Mouse (Mus musculus) stomach, embryonic 16.5 days (tissue): ENCODE data around the gene Wdr82. TPM values are rescaled to one million over a fixed set of nuclear protein-coding genes. Genes with fewer than 3 reads are reported as not detected.

ENCODE experiments used
- ATAC-seq: fragments of 200-750 bp; cut with Nextera tagmentation; 2 replicates; pipeline ENCODE4 v1.8.0; 2017; ENCODE audit warnings: moderate number of reproducible peaks, moderate TSS enrichment; ENCODE audit not compliant: insufficient read depth, low FRiP score
- H3K27ac ChIP-seq: fragments of 300-500 bp; sonication (generic); 2 replicates; pipeline ENCODE4 v1.5.1; 2014; ENCODE audit warnings: low read length
- H3K27me3 ChIP-seq: fragments of 300-500 bp; sonication (generic); 2 replicates; pipeline ENCODE4 v1.6.1; 2014; ENCODE audit warnings: low read length, control low read depth, mixed read lengths; ENCODE audit not compliant: control insufficient read depth, insufficient read depth
- H3K36me3 ChIP-seq: fragments of 300-500 bp; sonication (generic); 2 replicates; pipeline ENCODE4 v1.6.1; 2014; ENCODE audit warnings: low read length; ENCODE audit not compliant: control insufficient read depth, insufficient read depth
- H3K4me1 ChIP-seq: fragments of 300-500 bp; sonication (generic); 2 replicates; pipeline ENCODE4 v1.6.1; 2014; ENCODE audit warnings: low read length, control low read depth, mixed read lengths; ENCODE audit not compliant: control insufficient read depth, insufficient read depth
- H3K4me2 ChIP-seq: fragments of 300-500 bp; sonication (generic); 2 replicates; pipeline ENCODE4 v1.6.1; 2014; ENCODE audit warnings: low read depth, low read length, mixed read lengths
- H3K4me3 ChIP-seq: fragments of 300-500 bp; sonication (generic); replicated peaks from 2 replicates; pipeline ENCODE4 v1.5.1; 2014; ENCODE audit warnings: mild to moderate bottlenecking, low read length
- H3K9ac ChIP-seq: fragments of 300-500 bp; sonication (generic); 2 replicates; pipeline ENCODE4 v1.6.1; 2014; ENCODE audit warnings: low read length
- H3K9me3 ChIP-seq: fragments of 300-500 bp; sonication (generic); replicated peaks from 2 replicates; pipeline ENCODE4 v1.6.1; 2016; ENCODE audit warnings: low read length, control low read depth; ENCODE audit not compliant: control insufficient read depth
- WGBS: fragments of 180-500 bp; shearing (Covaris S2); extraction: QIAGEN DNeasy Blood & Tissue Kit; methylation state at CpG from one replicate; pipeline ENCODE4 v1.1.7; 2014; 5-methylcytosine and 5-hydroxymethylcytosine counted together
- polyA plus RNA-seq: library from polyadenylated mRNA; unstranded; fragments of >200 nt; fragmentation: Nextera tagmentation; extraction: Ambion mirVana; gene quantifications from 2 replicates; pipeline ENCODE4 v1.2.1, GENCODE M21; 2015

Wdr82 gene
- polyA plus RNA-seq, 1 experiment from 2014 or later: 16.1 TPM

DNA sequence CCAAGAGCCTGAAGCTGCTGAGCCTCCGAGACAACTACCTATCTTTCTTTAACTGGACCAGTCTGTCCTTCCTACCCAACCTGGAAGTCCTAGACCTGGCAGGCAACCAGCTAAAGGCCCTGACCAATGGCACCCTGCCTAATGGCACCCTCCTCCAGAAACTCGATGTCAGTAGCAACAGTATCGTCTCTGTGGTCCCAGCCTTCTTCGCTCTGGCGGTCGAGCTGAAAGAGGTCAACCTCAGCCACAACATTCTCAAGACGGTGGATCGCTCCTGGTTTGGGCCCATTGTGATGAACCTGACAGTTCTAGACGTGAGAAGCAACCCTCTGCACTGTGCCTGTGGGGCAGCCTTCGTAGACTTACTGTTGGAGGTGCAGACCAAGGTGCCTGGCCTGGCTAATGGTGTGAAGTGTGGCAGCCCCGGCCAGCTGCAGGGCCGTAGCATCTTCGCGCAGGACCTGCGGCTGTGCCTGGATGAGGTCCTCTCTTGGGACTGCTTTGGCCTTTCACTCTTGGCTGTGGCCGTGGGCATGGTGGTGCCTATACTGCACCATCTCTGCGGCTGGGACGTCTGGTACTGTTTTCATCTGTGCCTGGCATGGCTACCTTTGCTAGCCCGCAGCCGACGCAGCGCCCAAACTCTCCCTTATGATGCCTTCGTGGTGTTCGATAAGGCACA, 54.9 kb downstream of the Wdr82 start:
- no peaks in the 10 kb centered on the region for H3K9me3 ChIP-seq
- H3K4me3 ChIP-seq: peak overlapping the region; percentile 30
- 61% methylated on average over 24 of the region's 24 CpGs for WGBS
- peaks cover 14% of the 10 kb centered on the region; the same call in 1 of the 2 replicates for H3K4me1 ChIP-seq
- no peaks in the 10 kb centered on the region for H3K36me3 ChIP-seq
- peak overlapping the region; percentile 54 for H3K4me2 ChIP-seq
- no peak for ATAC-seq
- H3K9ac ChIP-seq: peak overlapping the region; percentile 62
- peak overlapping the region; percentile 47 for H3K27ac ChIP-seq
- 0 out of 2 replicates have a peak, but pooled peaks cover 6% of the 10 kb centered on the region for H3K27me3 ChIP-seq

DNA sequence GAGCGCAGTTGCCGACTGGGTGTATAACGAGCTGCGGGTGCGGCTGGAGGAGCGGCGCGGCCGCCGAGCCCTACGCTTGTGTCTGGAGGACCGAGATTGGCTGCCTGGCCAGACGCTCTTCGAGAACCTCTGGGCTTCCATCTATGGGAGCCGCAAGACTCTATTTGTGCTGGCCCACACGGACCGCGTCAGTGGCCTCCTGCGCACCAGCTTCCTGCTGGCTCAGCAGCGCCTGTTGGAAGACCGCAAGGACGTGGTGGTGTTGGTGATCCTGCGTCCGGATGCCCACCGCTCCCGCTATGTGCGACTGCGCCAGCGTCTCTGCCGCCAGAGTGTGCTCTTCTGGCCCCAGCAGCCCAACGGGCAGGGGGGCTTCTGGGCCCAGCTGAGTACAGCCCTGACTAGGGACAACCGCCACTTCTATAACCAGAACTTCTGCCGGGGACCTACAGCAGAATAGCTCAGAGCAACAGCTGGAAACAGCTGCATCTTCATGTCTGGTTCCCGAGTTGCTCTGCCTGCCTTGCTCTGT, 55.5 kb downstream of the Wdr82 start:
- peaks cover 14% of the 10 kb centered on the region; the same call in 1 of the 2 replicates for H3K4me1 ChIP-seq
- ATAC-seq: peak; percentile 75
- no peaks in the 10 kb centered on the region for H3K36me3 ChIP-seq
- peak overlapping the region; percentile 30 for H3K4me3 ChIP-seq
- H3K9ac ChIP-seq: peak overlapping the region; percentile 62
- WGBS: 5% methylated on average over 34 of the region's 34 CpGs
- H3K9me3 ChIP-seq: no peaks in the 10 kb centered on the region
- 0 out of 2 replicates have a peak, but pooled peaks cover 6% of the 10 kb centered on the region for H3K27me3 ChIP-seq
- peak overlapping the region; percentile 47 for H3K27ac ChIP-seq
- peak overlapping the region; percentile 54 for H3K4me2 ChIP-seq

- Histone ChIP-seq H3K36me3 (peaks cover 2% of the 10 kb centered on the region), H3K4me1 (peaks cover 14% of the 10 kb centered on the region; the same call in 1 of the 2 replicates), H3K27me3 (0 out of 2 replicates have a peak, but pooled peaks cover 6% of the 10 kb centered on the region), H3K9me3 (no peaks in the 10 kb centered on the region), H3K4me2 (no peak overlapping the region), H3K27ac (peak overlapping the region; percentile 54; the same call in 1 of the 2 replicates), H3K4me3 (no peak overlapping the region), H3K9ac (no peak overlapping the region)
- ATAC-seq: no peak
- 53% methylated on average over 8 of the region's 8 CpGs for WGBS
Measured at GRCm38 (mm10) chr9:106227790-106228429, 57.2 kb downstream of the Wdr82 start.

DNA sequence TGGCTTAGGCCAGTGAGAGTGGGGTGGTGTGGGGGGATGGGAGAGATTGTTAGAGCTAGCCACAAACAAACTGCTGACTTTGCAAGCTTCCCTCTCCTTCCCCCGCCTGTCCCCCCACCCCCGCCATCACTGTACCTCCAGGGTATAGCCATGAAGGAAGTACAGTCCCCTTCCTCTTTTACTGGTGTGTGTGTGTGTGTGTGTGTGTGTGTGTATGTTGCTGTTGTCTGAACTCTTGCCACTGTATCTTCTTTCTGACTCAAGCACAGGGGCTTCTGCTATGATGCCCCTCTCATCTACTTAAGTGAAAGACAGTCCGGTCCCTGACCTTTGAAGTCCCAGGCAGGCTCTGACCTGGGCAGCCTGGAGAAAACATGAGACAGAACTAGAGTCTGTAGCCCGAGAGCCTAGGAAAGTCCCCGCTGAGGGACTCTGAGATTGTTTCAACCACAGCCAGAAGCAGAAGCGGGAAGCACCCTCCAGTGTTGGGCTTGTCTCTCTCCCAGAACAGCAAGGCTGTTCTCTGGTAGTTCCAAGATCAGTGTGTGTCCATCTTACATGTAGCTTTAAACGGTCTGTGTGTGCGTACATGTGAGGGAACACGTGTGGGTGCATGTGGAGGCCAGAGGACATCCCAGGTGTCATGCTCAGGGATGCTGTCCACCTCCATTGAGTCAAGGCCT, 59.5 kb downstream of the Wdr82 start:
- no peak for ATAC-seq
- Histone ChIP-seq H3K9me3 (no peaks in the 10 kb centered on the region), H3K4me2 (no peak overlapping the region), H3K4me3 (no peak overlapping the region), H3K9ac (no peak overlapping the region), H3K27me3 (0 out of 2 replicates have a peak, but pooled peaks cover 6% of the 10 kb centered on the region), H3K4me1 (peaks cover 14% of the 10 kb centered on the region; the same call in 1 of the 2 replicates), H3K36me3 (peaks cover 10% of the 10 kb centered on the region), H3K27ac (no peak overlapping the region)
- WGBS: 85% methylated on average over 9 of the region's 9 CpGs

DNA sequence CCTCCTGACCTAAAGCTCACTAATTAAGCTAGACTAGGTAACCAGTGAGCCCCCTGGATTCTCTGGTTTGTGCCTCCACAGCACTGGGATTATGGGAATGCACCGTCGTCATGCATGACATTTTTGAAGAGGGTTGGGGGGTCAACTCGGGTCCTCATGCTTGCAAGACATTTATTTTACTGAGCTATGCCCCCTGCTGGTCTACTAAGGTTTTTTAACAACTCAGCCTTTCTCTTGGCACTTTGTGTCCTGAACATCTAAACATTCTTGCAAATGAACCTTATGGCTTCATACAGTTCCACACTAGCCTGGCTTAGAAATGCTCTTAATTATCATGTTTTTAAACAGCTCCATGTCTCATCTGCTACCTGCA, 60.0 kb downstream of the Wdr82 start:
- Histone ChIP-seq H3K27ac (no peak overlapping the region), H3K9me3 (no peaks in the 10 kb centered on the region), H3K36me3 (peaks cover 10% of the 10 kb centered on the region), H3K9ac (no peak overlapping the region), H3K4me3 (no peak overlapping the region), H3K27me3 (0 out of 2 replicates have a peak, but pooled peaks cover 1% of the 10 kb centered on the region), H3K4me1 (peaks cover 12% of the 10 kb centered on the region; the same call in 1 of the 2 replicates), H3K4me2 (no peak overlapping the region)
- WGBS: 36% methylated on average over 3 of the region's 3 CpGs
- no peak for ATAC-seq

DNA sequence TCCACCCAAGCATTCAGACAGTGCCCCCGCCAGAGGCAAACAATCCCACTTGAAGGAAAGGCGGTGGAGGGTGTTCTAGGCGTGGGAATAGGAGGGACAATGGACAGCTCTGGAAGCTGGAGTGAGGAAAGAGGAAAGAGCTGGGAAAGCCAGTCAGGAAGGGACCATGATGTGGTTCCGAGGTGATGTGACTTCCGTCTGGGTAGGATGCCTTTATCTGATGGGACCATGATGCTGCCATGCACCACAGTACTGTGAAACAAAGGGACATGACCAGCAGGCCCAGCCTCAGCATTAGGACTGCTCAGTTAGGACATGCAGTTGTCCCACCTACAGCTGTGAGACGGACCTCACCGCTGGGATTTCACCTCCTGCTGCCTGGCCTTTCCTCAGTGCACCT, 60.5 kb downstream of the Wdr82 start:
- ATAC-seq: no peak
- H3K27me3 ChIP-seq: no peaks in the 10 kb centered on the region
- H3K4me2 ChIP-seq: no peak overlapping the region
- H3K4me1 ChIP-seq: peaks cover 9% of the 10 kb centered on the region; the same call in 1 of the 2 replicates
- H3K9ac ChIP-seq: no peak overlapping the region
- no peak overlapping the region for H3K4me3 ChIP-seq
- peaks cover 12% of the 10 kb centered on the region for H3K36me3 ChIP-seq
- 75% methylated on average over 7 of the region's 7 CpGs for WGBS
- H3K9me3 ChIP-seq: no peaks in the 10 kb centered on the region
- H3K27ac ChIP-seq: no peak overlapping the region

GRCm38 (mm10) chr9:106231816-106232215, 61.1 kb downstream of the Wdr82 start:
- Histone ChIP-seq H3K9ac (no peak overlapping the region), H3K4me2 (no peak overlapping the region), H3K36me3 (peaks cover 18% of the 10 kb centered on the region), H3K4me3 (no peak overlapping the region), H3K27ac (no peak overlapping the region), H3K27me3 (no peaks in the 10 kb centered on the region), H3K9me3 (no peaks in the 10 kb centered on the region), H3K4me1 (peaks cover 6% of the 10 kb centered on the region; the same call in 1 of the 2 replicates)
- 81% methylated on average over 4 of the region's 4 CpGs for WGBS
- no peak for ATAC-seq

DNA sequence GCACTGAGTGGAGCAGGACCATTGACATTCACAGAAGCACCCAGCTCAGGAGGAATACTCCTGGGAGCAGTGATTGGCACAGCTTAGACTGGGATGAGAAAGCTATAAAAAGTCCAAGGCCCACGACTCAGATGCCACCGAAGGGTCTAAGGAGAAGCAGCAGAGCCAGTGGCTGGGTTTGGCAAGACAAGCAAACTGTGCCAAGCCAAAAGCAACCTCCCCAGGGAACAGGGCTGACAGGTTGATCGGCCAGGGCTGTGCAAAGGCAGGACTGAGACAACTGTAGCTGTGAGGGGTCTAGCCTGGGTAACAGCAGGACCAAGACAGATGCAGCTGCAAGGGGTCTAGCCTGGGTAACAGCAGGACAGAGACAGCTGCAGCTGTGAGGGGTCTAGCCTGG, 62.2 kb downstream of the Wdr82 start:
- Histone ChIP-seq H3K36me3 (peaks cover 25% of the 10 kb centered on the region), H3K27ac (no peak overlapping the region), H3K4me3 (no peak overlapping the region), H3K4me1 (no peaks in the 10 kb centered on the region), H3K9ac (no peak overlapping the region), H3K4me2 (no peak overlapping the region), H3K27me3 (no peaks in the 10 kb centered on the region), H3K9me3 (no peaks in the 10 kb centered on the region)
- 97% methylated on average over 3 of the region's 3 CpGs for WGBS
- no peak for ATAC-seq
